Mouse (Mus musculus) cerebellum, adult 2 months (tissue): ENCODE results near the gene Ugt2b1. TPM values are rescaled to one million over a fixed set of nuclear protein-coding genes. Genes with fewer than 3 reads are reported as not detected.
A peak's percentile ranks its signal among the peaks of the same experiment; 100 is the strongest.

ENCODE experiments used
- DNase-seq, 2 experiments: peaks; one replicate each; pipeline ENCODE4 v3.0.0; 2021
- H3K27ac ChIP-seq: fragments of 200-500 bp; 2 replicates; pipeline ENCODE4 v1.5.1; 2012; ENCODE audit warnings: low read length, control low read depth, inconsistent platforms; ENCODE audit not compliant: insufficient read depth
- H3K27me3 ChIP-seq: fragments of 200-500 bp; 2 replicates; pipeline ENCODE4 v1.6.1; 2012; ENCODE audit warnings: inconsistent platforms, mild to moderate bottlenecking, low read length, moderate library complexity; ENCODE audit not compliant: control insufficient read depth, insufficient read depth
- H3K4me1 ChIP-seq: fragments of 200-500 bp; 2 replicates; pipeline ENCODE4 v1.6.1; 2011; ENCODE audit warnings: low read length; ENCODE audit not compliant: control insufficient read depth, insufficient read depth
- H3K4me3 ChIP-seq: fragments of 200-500 bp; replicated peaks from 2 replicates; pipeline ENCODE3; 2011; ENCODE audit warnings: mild to moderate bottlenecking, low read depth, low read length, control low read depth; ENCODE audit not compliant: insufficient read depth
- CTCF ChIP-seq: fragments of 200-500 bp; IDR thresholded peaks from 2 replicates; pipeline ENCODE4 v1.5.1; 2011; ENCODE audit warnings: low read depth, mild to moderate bottlenecking, control low read depth, low read length, moderate library complexity, borderline replicate concordance; ENCODE audit not compliant: insufficient read depth
- POLR2A ChIP-seq: fragments of 200-500 bp; IDR thresholded peaks from 2 replicates; pipeline ENCODE4 v1.6.1; 2011; ENCODE audit warnings: low read length, control low read depth, borderline replicate concordance; ENCODE audit not compliant: insufficient read depth
- WGBS: fragments of 180-500 bp; shearing (Covaris S2); methylation state at CpG from one replicate; pipeline ENCODE4 v1.1.7; 2018; 5-methylcytosine and 5-hydroxymethylcytosine counted together
- polyA plus RNA-seq: library from polyadenylated mRNA; depleted of rRNA; stranded (reverse); fragments of >200 nt; gene quantifications from 2 replicates; pipeline ENCODE4 v1.2.3, GENCODE M21; 2012; rRNA removed

The Ugt2b1 gene
- polyA plus RNA-seq, 1 experiment = not detected

GRCm38 (mm10) chr5:86910770-86911169 is 15.6 kb downstream of the Ugt2b1 start:
- WGBS = 68% methylated on average over 1 of the region's 1 CpGs
- no peak for DNase-seq
- Histone ChIP-seq H3K4me3 (no peak overlapping the region), H3K4me1 (no peaks in the 10 kb centered on the region), H3K27ac (no peak overlapping the region), H3K27me3 (no peaks in the 10 kb centered on the region)
- TF ChIP-seq POLR2A (no peak), CTCF (no peak)

GRCm38 (mm10) chr5:86906758-86907157 is 19.6 kb downstream of the Ugt2b1 start, which contains the start of gene Ugt2b34:
Gene Ugt2b34 (minus strand): TSS chr5:86906937.
- H3K4me1 ChIP-seq = no peaks in the 10 kb centered on the region
- no peak for TF ChIP-seq CTCF
- no peak for TF ChIP-seq POLR2A
- 68% methylated on average over 1 of the region's 1 CpGs for WGBS
- H3K27ac ChIP-seq = no peak within 1 kb of the TSS
- no peak within 1 kb of the TSS for H3K4me3 ChIP-seq
- no peak for DNase-seq
- H3K27me3 ChIP-seq = no peaks in the 10 kb centered on the region

GRCm38 (mm10) chr5:86889933-86890332 is 36.4 kb downstream of the Ugt2b1 start:
- Histone ChIP-seq H3K27ac (no peak overlapping the region), H3K4me1 (no peaks in the 10 kb centered on the region), H3K4me3 (no peak overlapping the region), H3K27me3 (no peaks in the 10 kb centered on the region)
- DNase-seq = no peak
- TF ChIP-seq POLR2A (no peak), CTCF (no peak)
- WGBS = 69% methylated on average over 1 of the region's 1 CpGs

GRCm38 (mm10) chr5:86888420-86888819 is 37.9 kb downstream of the Ugt2b1 start:
- WGBS = 80% methylated on average over 1 of the region's 1 CpGs
- no peak overlapping the region for H3K4me3 ChIP-seq
- H3K27ac ChIP-seq = no peak overlapping the region
- TF ChIP-seq CTCF (no peak), POLR2A (no peak)
- DNase-seq = no peak
- no peaks in the 10 kb centered on the region for H3K4me1 ChIP-seq
- no peaks in the 10 kb centered on the region for H3K27me3 ChIP-seq

GRCm38 (mm10) chr5:86887081-86887480 is 39.2 kb downstream of the Ugt2b1 start:
- no peak for DNase-seq
- Histone ChIP-seq H3K27ac (no peak overlapping the region), H3K4me3 (no peak overlapping the region), H3K4me1 (no peaks in the 10 kb centered on the region), H3K27me3 (no peaks in the 10 kb centered on the region)
- 88% methylated on average over 1 of the region's 1 CpGs for WGBS
- TF ChIP-seq POLR2A (no peak), CTCF (no peak)

GRCm38 (mm10) chr5:86886620-86887019 is 39.7 kb downstream of the Ugt2b1 start:
- Histone ChIP-seq H3K4me3 (no peak overlapping the region), H3K4me1 (no peaks in the 10 kb centered on the region), H3K27ac (no peak overlapping the region), H3K27me3 (no peaks in the 10 kb centered on the region)
- WGBS = 36% methylated on average over 3 of the region's 3 CpGs
- no peak for DNase-seq
- no peak for TF ChIP-seq CTCF
- TF ChIP-seq POLR2A = no peak

- TF ChIP-seq POLR2A = no peak
- no peak for TF ChIP-seq CTCF
- Histone ChIP-seq H3K4me3 (no peak overlapping the region), H3K27ac (no peak overlapping the region), H3K27me3 (no peaks in the 10 kb centered on the region; the same call in 1 of the 2 replicates), H3K4me1 (no peaks in the 10 kb centered on the region)
- WGBS = 3% methylated on average over 1 of the region's 1 CpGs
- DNase-seq = peak in 1 of 2 experiments; percentile 3
Observed at GRCm38 (mm10) chr5:86871877-86872276, 54.5 kb downstream of the Ugt2b1 start.

Other genes with a start within 250 kb of the Ugt2b1 start
- gene Tmprss11e, start 180.7 kb downstream of the Ugt2b1 start, polyA plus RNA-seq = not detected in 2 replicates
- gene Ythdc1, start 122.3 kb downstream of the Ugt2b1 start, polyA plus RNA-seq = 64.7 and 68.9 TPM in 2 replicates
- not detected in 2 replicates for gene Ugt2b34, start 19.6 kb downstream of the Ugt2b1 start, polyA plus RNA-seq
- not detected in 2 replicates for gene Ugt2b35, start 74.3 kb upstream of the Ugt2b1 start, polyA plus RNA-seq
- gene Ugt2b36, start 166.0 kb upstream of the Ugt2b1 start, polyA plus RNA-seq = not detected in 2 replicates
- gene Ugt2b5, start 213.8 kb upstream of the Ugt2b1 start, polyA plus RNA-seq = 0.15 and 0.17 TPM in 2 replicates